8 mouse cellular contexts compared by ENCODE assay signal in genomic region chr4:106908950-106909751, GRCm38 (mm10). TPM values are rescaled to one million over a fixed set of nuclear protein-coding genes. Genes with fewer than 3 reads are reported as not detected.
DNase-seq lines count a peak whose midpoint lies in the region; ATAC-seq and TF ChIP-seq lines count a peak whose summit lies in the region.

No protein-coding gene starts in this region.

- peak; percentile 3; the same call in 1 of the 2 replicates for ATAC-seq in embryonic facial prominence, embryonic 14.5 days (ENCODE audit: low read depth)
- ATAC-seq in heart, embryonic 13.5 days (ENCODE audit: extremely low read depth, insufficient number of reproducible peaks, low FRiP score, low TSS enrichment): no peak
- no peak for ATAC-seq in kidney, embryonic 15.5 days (replicated peaks; ENCODE audit: low FRiP score)

- peak overlapping the region; percentile 98 for H3K4me3 ChIP-seq in embryonic facial prominence, embryonic 14.5 days (ENCODE audit: low read depth, low read length)
- H3K4me3 ChIP-seq in heart, embryonic 13.5 days: peak overlapping the region; percentile 95
- peak overlapping the region; percentile 100; the same call in 1 of the 2 replicates for H3K4me3 ChIP-seq in kidney, embryonic 15.5 days (replicated peaks)
- H3K4me3 ChIP-seq in small intestine, adult 2 months (ENCODE audit: low read depth, low read length): no peak overlapping the region

- H3K36me3 ChIP-seq in embryonic facial prominence, embryonic 14.5 days (ENCODE audit: control insufficient read depth, insufficient read depth, low read length): peaks cover 10% of the 10 kb centered on the region
- H3K36me3 ChIP-seq in heart, embryonic 13.5 days: peaks cover 6% of the 10 kb centered on the region; the same call in 1 of the 2 replicates
- H3K36me3 ChIP-seq in kidney, embryonic 15.5 days: peaks cover 11% of the 10 kb centered on the region; the same call in 1 of the 2 replicates
- no peaks in the 10 kb centered on the region for H3K36me3 ChIP-seq in small intestine, adult 2 months (ENCODE audit: control insufficient read depth, insufficient read depth, low read length)

- TF ChIP-seq CTCF in small intestine, adult 2 months (IDR thresholded peaks at IDR 0.05; ENCODE audit: extremely low read depth, insufficient read length, insufficient replicate concordance, low read depth, low read length): no peak

- H3K27ac ChIP-seq in embryonic facial prominence, embryonic 14.5 days (replicated peaks; ENCODE audit: low read depth, low read length): peak overlapping the region; percentile 99
- H3K27ac ChIP-seq in heart, embryonic 13.5 days (replicated peaks): peak overlapping the region; percentile 100
- peak overlapping the region; percentile 96 for H3K27ac ChIP-seq in kidney, embryonic 15.5 days
- peak overlapping the region; percentile 78 for H3K27ac ChIP-seq in small intestine, adult 2 months (ENCODE audit: insufficient read depth, low read depth, low read length)

- peaks cover 40% of the 10 kb centered on the region for H3K4me1 ChIP-seq in embryonic facial prominence, embryonic 14.5 days (ENCODE audit: control insufficient read depth, insufficient read depth, low read length)
- peaks cover 50% of the 10 kb centered on the region for H3K4me1 ChIP-seq in heart, embryonic 13.5 days
- peaks cover 58% of the 10 kb centered on the region for H3K4me1 ChIP-seq in kidney, embryonic 15.5 days
- H3K4me1 ChIP-seq in small intestine, adult 2 months (ENCODE audit: control insufficient read depth, insufficient read depth, insufficient read length, low read length): peaks cover 13% of the 10 kb centered on the region

- peak overlapping the region; percentile 78 for H3K4me2 ChIP-seq in embryonic facial prominence, embryonic 14.5 days (ENCODE audit: low read depth, low read length)
- peak overlapping the region; percentile 97 for H3K4me2 ChIP-seq in heart, embryonic 13.5 days
- H3K4me2 ChIP-seq in kidney, embryonic 15.5 days: peak overlapping the region; percentile 81

- 2% methylated on average over 9 of the region's 10 CpGs for WGBS in embryonic facial prominence, embryonic 14.5 days
- 8% methylated on average over 10 of the region's 10 CpGs for WGBS in heart, embryonic 13.5 days
- 3% methylated on average over 10 of the region's 10 CpGs for WGBS in kidney, embryonic 15.5 days
- 20% methylated on average over 10 of the region's 10 CpGs for WGBS in small intestine, adult 2 months

- H3K9me3 ChIP-seq in embryonic facial prominence, embryonic 14.5 days (ENCODE audit: control insufficient read depth, low read length): no peaks in the 10 kb centered on the region
- H3K9me3 ChIP-seq in heart, embryonic 13.5 days: no peaks in the 10 kb centered on the region
- no peaks in the 10 kb centered on the region for H3K9me3 ChIP-seq in kidney, embryonic 15.5 days (replicated peaks)

- peak overlapping the region; percentile 38; the same call in 1 of the 2 replicates for H3K9ac ChIP-seq in embryonic facial prominence, embryonic 14.5 days (ENCODE audit: low read depth, low read length)
- H3K9ac ChIP-seq in heart, embryonic 13.5 days: peak overlapping the region; percentile 100
- H3K9ac ChIP-seq in kidney, embryonic 15.5 days: peak overlapping the region; percentile 36; the same call in 1 of the 2 replicates

- DNase-seq in A20 (ENCODE audit: low read depth, low spot score): peak; percentile 23
- peak; percentile 77 to 93 for DNase-seq in adrenal gland, adult (ENCODE audit: inconsistent age in 2 of 2, low spot score in 1 of 2)
- DNase-seq in embryonic facial prominence, embryonic 14.5 days (ENCODE audit: low spot score): peak; percentile 89
- peak; percentile 73 for DNase-seq in lung, postnatal 25 days (ENCODE audit: low spot score)
- no peak for DNase-seq in right cerebral cortex, adult 18-20 months

- no peak for TF ChIP-seq POLR2A in small intestine, adult 2 months (IDR thresholded peaks at IDR 0.05; ENCODE audit: low read depth, low read length)

- H3K27me3 ChIP-seq in embryonic facial prominence, embryonic 14.5 days (replicated peaks; ENCODE audit: control insufficient read depth, insufficient read depth, low read length): no peaks in the 10 kb centered on the region
- H3K27me3 ChIP-seq in heart, embryonic 13.5 days (replicated peaks): no peaks in the 10 kb centered on the region
- H3K27me3 ChIP-seq in kidney, embryonic 15.5 days: no peaks in the 10 kb centered on the region
- H3K27me3 ChIP-seq in small intestine, adult 2 months (ENCODE audit: control insufficient read depth, insufficient read depth, low read length): no peaks in the 10 kb centered on the region

RNA-seq across cellular contexts. Expression of gene Ssbp3, which starts 1.4 kb away (rescaled TPM):
- polyA plus RNA-seq in embryonic facial prominence, embryonic 14.5 days (2014; fragmentation: Nextera tagmentation; extraction: Ambion mirVana): 72.9 and 88.2 TPM in 2 replicates
- 59.8 and 61.9 TPM in 2 replicates for polyA plus RNA-seq in heart, embryonic 13.5 days (2015; fragmentation: Nextera tagmentation; extraction: Ambion mirVana)
- 99.4 and 108 TPM in 2 replicates for polyA plus RNA-seq in kidney, embryonic 15.5 days (2015; fragmentation: Nextera tagmentation; extraction: Ambion mirVana)
- polyA plus RNA-seq in small intestine, adult 2 months (2012; rRNA removed): 11.7 and 21.2 TPM in 2 replicates

Comparison
In these comparisons a context has a peak if more than half of its experiments do, and no peak if none do; other contexts are left out.
1. H3K9ac ChIP-seq: peak in every context shown above with its lines; median percentile 100 in heart, embryonic 13.5 days; 38 in embryonic facial prominence, embryonic 14.5 days; 36 in kidney, embryonic 15.5 days.